Mouse (Mus musculus) stomach, postnatal 0 days (tissue): ENCODE results near the gene Lgals9.

Experiments used
- CTCF ChIP-seq: IDR thresholded peaks from 2 replicates; pipeline ENCODE4 v1.5.1; 2016; ENCODE audit warnings: antibody characterized with exemption, low read depth, mild to moderate bottlenecking, moderate library complexity
- EP300 ChIP-seq: optimal IDR thresholded peaks from 2 replicates; pipeline ENCODE3; 2016; ENCODE audit warnings: antibody characterized with exemption

- TF ChIP-seq CTCF = peak; percentile 95
- TF ChIP-seq EP300 = no peak
These were observed 61.9 kb downstream of the Lgals9 start for GRCm38 (mm10) chr11:78922678-78923407.
